Mouse (Mus musculus) embryonic fibroblast, embryonic 13.5 days (primary cell): ENCODE measurements around the gene Clrn3.

Experiments
- CTCF ChIP-seq: IDR thresholded peaks from 2 replicates; pipeline ENCODE4 v1.5.1; 2011; ENCODE audit warnings: mild to moderate bottlenecking, control low read depth, low read length, moderate library complexity, borderline replicate concordance; ENCODE audit not compliant: insufficient read depth
- POLR2A ChIP-seq: IDR thresholded peaks from 2 replicates; pipeline ENCODE4 v1.6.1; 2011; ENCODE audit warnings: low read depth, mild to moderate bottlenecking, control low read depth, low read length, moderate library complexity

GRCm38 (mm10) chr7:135539429-135539828 lies 11.0 kb upstream of the Clrn3 start:
- TF ChIP-seq POLR2A, result no peak
- TF ChIP-seq CTCF, result no peak
